ENCODE assay signal across 21 mouse cellular contexts in the genomic region with DNA sequence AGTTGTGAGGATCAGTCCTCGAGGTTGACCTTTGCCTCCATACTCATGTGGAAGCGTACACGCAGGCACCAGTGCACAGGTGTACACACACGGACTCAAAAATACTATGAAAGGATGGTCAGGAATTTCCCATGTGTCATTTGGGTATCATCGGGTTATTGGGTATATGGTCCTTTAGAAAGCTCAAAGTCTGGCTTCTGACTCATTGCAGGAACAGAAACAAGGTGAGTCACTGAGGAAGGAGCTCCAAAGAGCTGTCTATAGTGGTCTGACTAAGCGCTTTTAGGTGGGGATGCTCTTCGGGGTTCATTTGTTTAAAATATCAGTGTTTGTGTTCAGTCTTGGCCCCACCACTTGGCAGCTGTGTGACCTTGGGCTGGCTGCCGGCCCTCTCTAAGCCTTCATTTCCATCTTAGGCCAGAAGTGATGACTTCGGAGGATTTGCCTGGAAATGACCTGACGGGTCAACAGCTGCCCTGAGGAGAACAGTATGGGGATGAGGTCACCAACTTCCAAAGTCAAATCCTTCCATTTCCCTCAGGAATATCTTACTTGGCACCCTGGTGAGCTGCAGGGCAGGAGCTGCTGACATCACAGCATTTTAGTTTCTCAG. TPM values are rescaled to one million over a fixed set of nuclear protein-coding genes. Genes with fewer than 3 reads are reported as not detected.
A peak's percentile ranks its signal among the peaks of the same experiment; 100 is the strongest.
DNase-seq lines count a peak whose midpoint lies in the region; ATAC-seq and TF ChIP-seq lines count a peak whose summit lies in the region.
"Had no signal": no experiment of that assay in that cellular context is flagged by ENCODE, and none has a peak within 500 bp of the region (broad histone marks: within the 10 kb centered on the region; RNA-seq: fewer than 3 reads in every experiment).

No protein-coding gene starts in this region.

- TF ChIP-seq POLR2A in small intestine, adult 2 months (IDR thresholded peaks at IDR 0.05; ENCODE audit: low read depth, low read length) = no peak

- no peaks in the 10 kb centered on the region for H3K27me3 ChIP-seq in C2C12 (ENCODE audit: control insufficient read depth, insufficient read depth, insufficient read length)
- H3K27me3 ChIP-seq in small intestine, adult 2 months (ENCODE audit: control insufficient read depth, insufficient read depth, low read length) = no peaks in the 10 kb centered on the region
- H3K27me3 ChIP-seq: embryonic facial prominence, embryonic 12.5 days; forebrain, embryonic 13.5 days; hindbrain, embryonic 15.5 days had no signal

- ATAC-seq in frontal cortex, adult (ENCODE audit: low TSS enrichment) = no peak
- ATAC-seq: forebrain, embryonic 13.5 days; inflammation-experienced regulatory T-cells, adult 6 months had no signal

- no peaks in the 10 kb centered on the region for H3K79me2 ChIP-seq in C2C12 (ENCODE audit: control insufficient read depth, insufficient read depth)

- TF ChIP-seq CTCF in C2C12 (IDR thresholded peaks at IDR 0.05; ENCODE audit: control insufficient read depth, insufficient read depth, insufficient read length) = no peak
- no peak for TF ChIP-seq CTCF in small intestine, adult 2 months (IDR thresholded peaks at IDR 0.05; ENCODE audit: extremely low read depth, insufficient read length, insufficient replicate concordance, low read depth, low read length)

- no peaks in the 10 kb centered on the region for H3K36me3 ChIP-seq in C2C12 (ENCODE audit: control insufficient read depth, insufficient read depth)
- H3K36me3 ChIP-seq in small intestine, adult 2 months (ENCODE audit: control insufficient read depth, insufficient read depth, low read length) = no peaks in the 10 kb centered on the region
- H3K36me3 ChIP-seq: embryonic facial prominence, embryonic 12.5 days; G1E; heart, embryonic 12.5 days; hindbrain, embryonic 15.5 days had no signal

- no peaks in the 10 kb centered on the region for H3K79me3 ChIP-seq in C2C12 (ENCODE audit: low read depth)

- peak; percentile 85 for DNase-seq in heart, adult 11 months
- DNase-seq in heart, postnatal 14 days = no peak
- peak; percentile 52 for DNase-seq in NIH3T3 (ENCODE audit: low read depth)
- DNase-seq in kidney, postnatal 36 days = no peak
- DNase-seq in right cerebral cortex, adult 2 months (ENCODE audit: low spot score in 2 of 2) = no peak
- DNase-seq: adrenal gland, postnatal 10 days; B cell, adult 2 months; cerebellum, adult 11 months; cerebellum, adult 8-10 months; cerebellum, postnatal 14 days; heart, postnatal 36 days; kidney, adult 18-20 months had no signal

- H3K4me3 ChIP-seq in C2C12 (ENCODE audit: insufficient read depth, poor library complexity, severe bottlenecking) = no peak overlapping the region
- H3K4me3 ChIP-seq in small intestine, adult 2 months (ENCODE audit: low read depth, low read length) = no peak overlapping the region
- H3K4me3 ChIP-seq: embryonic facial prominence, embryonic 12.5 days; forebrain, embryonic 13.5 days; heart, embryonic 12.5 days; hindbrain, embryonic 15.5 days had no signal

- H3K4me1 ChIP-seq in small intestine, adult 2 months (ENCODE audit: control insufficient read depth, insufficient read depth, insufficient read length, low read length) = peaks cover 4% of the 10 kb centered on the region; the same call in 1 of the 2 replicates
- H3K4me1 ChIP-seq: embryonic facial prominence, embryonic 12.5 days; forebrain, embryonic 13.5 days; heart, embryonic 12.5 days; hindbrain, embryonic 15.5 days had no signal

- WGBS in small intestine, adult 2 months = 61% methylated on average over 10 of the region's 10 CpGs

- peak overlapping the region; percentile 25; the same call in 1 of the 2 replicates for H3K27ac ChIP-seq in small intestine, adult 2 months (ENCODE audit: insufficient read depth, low read depth, low read length)
- H3K27ac ChIP-seq: embryonic facial prominence, embryonic 12.5 days; forebrain, embryonic 13.5 days; hindbrain, embryonic 15.5 days had no signal

- intact Hi-C loops in heart, postnatal 14 days (cut with DNase I) = no loop called here

- H3ac ChIP-seq in C2C12 (ENCODE audit: control insufficient read depth, insufficient read length, low read depth) = no peak overlapping the region

TF ChIP-seq in C2C12, 6 proteins besides CTCF, POLR2A, EP300 and RAD21:
- TF ChIP-seq FOSL1 (IDR thresholded peaks at IDR 0.05; ENCODE audit: insufficient read depth, low read length, poor library complexity, severe bottlenecking) (peak; percentile 56), MYOG (IDR thresholded peaks at IDR 0.05; ENCODE audit: control insufficient read depth, extremely low read depth, insufficient read length) (no peak), MYOD1 (IDR thresholded peaks at IDR 0.05; ENCODE audit: control insufficient read depth, insufficient read length, low read depth) (peak; percentile 53)

RNA-seq across cellular contexts. Expression of gene Rnf24, which starts 33.8 kb away (rescaled TPM):
- 1 to 10 TPM; 3.4 to 3.9 TPM for total RNA-seq in heart, postnatal 14 days (2021)
- polyA plus RNA-seq in C2C12 (2012; fragmentation: generic; extraction: Trizol) = 4.9 TPM
- polyA plus RNA-seq in small intestine, adult 2 months (2012; rRNA removed) = 1.0 and 3.9 TPM in 2 replicates

Comparison
In these comparisons a context has a peak if more than half of its experiments do, and no peak if none do; other contexts are left out.
1. DNase-seq: peak in heart, adult 11 months (single experiment) and NIH3T3 (single experiment); none in heart, postnatal 14 days (0 of 2), kidney, postnatal 36 days (0 of 2) and right cerebral cortex, adult 2 months (0 of 2).